Mouse (Mus musculus) embryo, embryonic 10 days (tissue): ENCODE data around the gene Plod3.

Experiments used
- DNase-seq: peaks from one replicate; pipeline ENCODE4 v3.0.0-alpha.2; 2015; ENCODE audit warnings: low spot score

The Plod3 gene

GRCm38 (mm10) chr5:137025132-137025531, 38.3 kb downstream of the Plod3 start:
- DNase-seq, result peak; percentile 82

- no peak for DNase-seq
These were observed 39.3 kb downstream of the Plod3 start, which contains the start of gene Vgf for GRCm38 (mm10) chr5:137026092-137026491. TSS of gene Vgf (plus strand) at chr5:137026392.

GRCm38 (mm10) chr5:137028561-137029272, 41.9 kb downstream of the Plod3 start:
- DNase-seq, result no peak

GRCm38 (mm10) chr5:137029273-137029585, 42.4 kb downstream of the Plod3 start:
- no peak for DNase-seq

GRCm38 (mm10) chr5:137029643-137030415, 43.0 kb downstream of the Plod3 start:
- peak; percentile 99 for DNase-seq

GRCm38 (mm10) chr5:137030416-137030810, 43.6 kb downstream of the Plod3 start:
- no peak for DNase-seq

GRCm38 (mm10) chr5:137031076-137032032, 44.5 kb downstream of the Plod3 start:
- DNase-seq, result peak; percentile 43

- DNase-seq, result peak; percentile 33
These were observed 45.2 kb downstream of the Plod3 start for GRCm38 (mm10) chr5:137032033-137032421.

- DNase-seq, result peak; percentile 92
These were observed 45.8 kb downstream of the Plod3 start for GRCm38 (mm10) chr5:137032641-137033074.

- no peak for DNase-seq
These were observed 49.4 kb downstream of the Plod3 start for GRCm38 (mm10) chr5:137036211-137036610.

- no peak for DNase-seq
These were observed 52.6 kb downstream of the Plod3 start for GRCm38 (mm10) chr5:137039453-137039852.

- DNase-seq, result no peak
These were observed 54.6 kb downstream of the Plod3 start for GRCm38 (mm10) chr5:137041442-137041841.

GRCm38 (mm10) chr5:137043997-137044396, 57.2 kb downstream of the Plod3 start:
- DNase-seq, result no peak

- peak; percentile 100 for DNase-seq
These were observed 58.8 kb downstream of the Plod3 start, which contains the start of gene Ap1s1 for GRCm38 (mm10) chr5:137045402-137046323. TSS of gene Ap1s1 (minus strand) at chr5:137046135.
